Mouse (Mus musculus) kidney, postnatal 10 days (tissue): ENCODE data around the gene Psmc5.

ENCODE experiments used
- DNase-seq: peaks from one replicate; pipeline ENCODE4 v3.0.0; 2021; ENCODE audit warnings: mixed read lengths

Psmc5 gene

DNA sequence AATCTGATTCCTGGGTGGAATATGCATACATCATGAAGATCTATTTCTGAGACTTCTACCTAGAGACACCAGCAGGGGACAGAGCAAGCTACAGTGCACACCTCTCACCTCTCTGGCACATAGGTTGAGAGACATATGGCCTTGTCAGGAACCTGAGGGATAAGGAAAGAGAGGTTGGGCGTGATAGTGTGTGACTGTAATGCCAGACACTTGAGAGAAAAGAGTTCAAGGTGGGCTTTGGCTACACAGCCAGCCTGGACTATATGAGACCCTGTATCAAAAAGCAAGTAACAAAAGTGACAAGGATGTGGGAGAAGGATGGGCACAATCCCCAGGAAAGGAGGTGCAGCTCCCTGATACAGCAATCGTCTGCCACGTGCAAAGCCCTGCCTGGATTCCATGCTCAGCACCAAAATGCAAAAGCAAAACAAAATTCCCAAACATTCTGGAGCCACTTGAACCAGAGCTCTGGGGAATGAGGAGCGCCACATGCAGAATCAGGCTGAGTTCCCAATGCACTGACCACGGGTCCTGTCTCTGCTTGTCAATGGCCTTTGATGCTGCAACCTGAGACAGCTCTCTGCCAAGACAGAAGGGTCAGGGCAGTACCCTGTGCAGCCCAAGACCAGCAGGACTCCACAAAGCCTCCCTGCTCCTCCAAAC lies 15.3 kb downstream of the Psmc5 start:
- no peak for DNase-seq

DNA sequence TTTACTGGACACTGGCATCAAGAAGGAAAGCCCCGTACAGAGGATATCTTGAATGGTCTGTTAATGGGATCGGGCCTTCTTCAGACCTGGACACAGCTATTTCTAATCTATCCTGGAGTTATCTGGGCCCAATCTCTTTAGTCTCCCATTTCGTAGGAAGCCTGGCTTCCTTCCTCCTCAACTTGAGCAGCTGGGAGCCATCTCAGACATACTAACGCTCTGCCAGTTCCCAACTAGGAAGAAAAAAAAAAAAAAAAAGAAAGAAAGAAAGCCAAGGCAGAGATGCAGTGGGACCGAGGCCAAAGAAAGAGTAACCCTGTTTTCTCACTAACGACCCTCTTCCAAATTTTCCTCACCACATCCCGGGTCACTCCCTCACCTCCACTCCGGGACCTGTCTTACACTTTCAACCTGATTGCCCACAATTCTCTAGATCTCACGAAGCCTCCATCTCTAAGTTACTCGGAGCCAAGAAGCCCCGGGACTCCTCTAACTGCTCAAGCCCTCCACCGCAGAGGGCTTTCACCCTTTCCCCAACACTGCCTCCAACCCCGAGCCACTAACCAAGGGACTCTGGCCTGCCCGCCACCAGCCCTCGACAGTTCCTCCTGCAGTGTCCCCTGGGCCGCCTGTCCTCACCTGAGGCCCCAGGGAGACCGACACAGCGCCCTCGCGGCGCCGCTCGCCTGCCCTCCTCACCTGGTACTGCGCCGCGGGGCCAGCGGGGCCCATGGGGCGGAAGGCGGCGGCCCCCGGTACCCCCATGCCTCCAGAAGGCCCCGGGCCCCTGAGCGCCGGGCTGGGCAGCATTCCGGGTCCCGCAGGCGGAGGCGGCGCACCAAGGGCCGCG lies 16.1 kb downstream of the Psmc5 start:
- DNase-seq: peak; percentile 72

DNA sequence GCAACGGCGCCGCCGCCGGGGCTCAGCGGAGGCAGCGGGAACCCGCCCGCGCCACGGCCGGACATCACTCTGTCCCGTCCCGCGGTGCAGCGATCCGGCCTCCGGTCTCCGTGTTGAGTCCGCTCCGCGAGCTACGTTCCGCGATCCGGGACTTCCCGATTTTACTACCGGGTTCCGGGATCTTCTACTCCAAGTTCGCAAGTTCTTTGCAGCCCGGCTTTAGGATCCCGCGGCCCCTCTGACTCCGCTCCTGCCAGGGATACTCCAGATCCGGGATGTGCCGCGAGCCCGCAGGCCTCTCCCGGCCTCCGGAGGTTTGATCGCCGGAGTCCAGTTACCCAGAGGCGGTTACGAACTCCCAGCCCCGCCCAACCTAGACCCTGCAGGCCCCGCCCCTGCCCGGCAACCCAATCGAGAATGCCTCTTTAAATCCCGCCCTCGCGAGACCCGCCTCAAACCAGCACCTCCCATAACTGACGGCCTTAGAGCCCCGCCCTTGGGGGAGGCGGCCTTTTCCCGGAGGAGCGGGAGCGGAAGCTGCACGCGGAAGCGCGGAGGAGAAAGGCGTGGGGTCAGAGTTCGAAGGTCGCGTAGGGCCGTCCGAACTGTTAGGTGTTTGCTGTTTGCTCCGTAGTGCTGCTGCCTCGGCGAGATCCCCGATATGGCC lies 16.8 kb downstream of the Psmc5 start, which contains the start of gene Smarcd2:
Gene Smarcd2 (minus strand): TSS at position 329 of the 667 bp plus-strand sequence.
- DNase-seq: peak; percentile 100

DNA sequence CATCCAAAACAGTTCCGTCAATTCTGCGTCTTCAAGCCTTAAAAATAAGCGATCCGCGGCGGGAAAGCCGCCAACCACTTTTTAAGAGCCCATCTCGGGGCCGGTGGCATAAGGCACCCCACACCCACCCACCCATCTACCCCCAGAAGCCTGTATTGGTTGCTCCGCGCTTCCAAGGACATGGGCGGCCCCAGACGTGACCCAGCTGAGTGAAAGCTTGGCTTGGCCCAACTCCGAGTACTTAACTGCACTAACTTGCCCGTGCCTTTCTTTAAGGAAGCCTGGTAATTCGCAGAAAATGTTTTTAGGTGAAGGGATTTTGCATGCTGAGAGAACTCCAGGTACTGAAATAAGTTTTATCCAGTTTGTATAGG lies 17.3 kb downstream of the Psmc5 start:
- no peak for DNase-seq

DNA sequence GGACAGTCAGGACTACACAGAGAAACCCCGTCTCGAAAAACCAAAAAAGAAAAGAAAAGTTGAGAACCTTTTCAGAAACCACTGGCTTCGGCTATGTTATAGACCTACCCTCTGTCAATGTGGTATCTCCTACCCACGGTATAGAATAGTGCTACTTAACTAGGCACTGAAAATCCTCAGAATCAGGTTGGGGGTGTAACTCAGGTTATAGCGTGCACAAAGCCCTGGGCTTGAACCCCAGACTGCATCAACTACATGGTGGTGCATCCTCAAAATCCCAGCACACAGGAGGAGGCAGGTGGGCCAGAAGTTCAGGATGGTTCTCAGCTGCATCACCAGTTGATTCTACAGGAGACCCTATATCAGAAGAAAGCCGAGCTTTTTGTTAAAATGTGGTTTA lies 17.9 kb downstream of the Psmc5 start:
- no peak for DNase-seq

DNA sequence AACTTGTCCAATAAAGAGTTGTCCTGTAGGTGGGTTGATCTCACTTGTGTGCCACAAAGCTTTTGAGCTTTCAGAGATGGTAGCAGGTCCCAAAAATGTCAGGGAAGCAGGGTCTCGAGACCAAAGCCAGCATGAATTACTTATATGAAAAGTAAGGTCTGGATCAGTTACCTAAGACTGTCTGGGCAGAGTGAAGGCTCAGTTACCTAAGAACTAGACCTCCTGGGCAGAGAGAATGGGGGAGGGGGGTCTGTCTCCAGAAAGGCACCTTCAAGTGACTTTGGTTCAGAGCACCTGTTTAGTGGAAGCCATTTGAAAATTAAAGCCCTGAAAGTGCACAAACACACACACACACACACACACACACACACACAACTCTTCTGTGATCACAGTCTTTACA lies 18.4 kb downstream of the Psmc5 start:
- no peak for DNase-seq

DNA sequence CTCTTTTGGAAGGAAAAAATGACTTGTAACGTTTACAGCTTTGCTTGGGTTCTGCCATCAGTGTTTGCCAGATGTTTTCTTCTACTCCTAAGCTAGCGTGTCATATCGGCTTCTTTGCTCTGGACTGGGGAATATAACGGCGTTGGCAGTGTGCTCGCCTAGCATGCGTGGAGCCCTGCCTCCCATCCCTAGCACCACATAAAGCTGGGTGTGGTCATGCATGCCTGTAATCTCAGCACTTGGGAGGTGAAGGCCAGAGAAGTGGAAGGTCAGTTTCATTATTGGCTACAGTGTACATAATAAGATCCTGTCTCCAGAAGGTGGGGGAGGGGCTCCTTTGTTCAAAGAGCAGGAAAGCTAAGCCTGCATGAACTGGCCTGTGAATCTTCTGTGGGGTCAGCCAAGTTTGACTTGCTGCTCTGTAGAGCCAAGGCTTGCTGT lies 19.0 kb downstream of the Psmc5 start:
- DNase-seq: peak; percentile 74

DNA sequence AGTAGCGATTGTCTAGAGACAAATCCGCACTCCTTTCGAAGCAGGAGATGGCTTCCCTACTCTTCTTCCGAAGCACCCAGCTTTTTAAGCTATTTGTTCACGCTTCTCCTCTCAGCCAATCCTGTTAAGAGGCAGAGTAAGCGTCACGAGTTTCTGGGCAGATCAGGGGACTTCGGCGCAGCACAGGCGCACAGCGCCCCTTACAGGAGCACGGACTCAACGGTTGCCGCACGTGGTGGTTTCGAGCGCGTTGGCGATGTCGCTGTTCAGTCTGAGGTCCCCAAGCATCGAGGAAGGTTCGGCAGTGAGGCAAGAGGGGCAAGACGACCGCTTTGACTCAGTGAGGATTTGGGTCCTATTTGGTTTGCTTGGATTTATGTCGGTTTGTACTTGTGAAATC lies 20.5 kb downstream of the Psmc5 start, which contains the start of gene Tcam1:
Gene Tcam1 (plus strand): TSS at position 219 of the 400 bp plus-strand sequence.
- peak; percentile 96 for DNase-seq

DNA sequence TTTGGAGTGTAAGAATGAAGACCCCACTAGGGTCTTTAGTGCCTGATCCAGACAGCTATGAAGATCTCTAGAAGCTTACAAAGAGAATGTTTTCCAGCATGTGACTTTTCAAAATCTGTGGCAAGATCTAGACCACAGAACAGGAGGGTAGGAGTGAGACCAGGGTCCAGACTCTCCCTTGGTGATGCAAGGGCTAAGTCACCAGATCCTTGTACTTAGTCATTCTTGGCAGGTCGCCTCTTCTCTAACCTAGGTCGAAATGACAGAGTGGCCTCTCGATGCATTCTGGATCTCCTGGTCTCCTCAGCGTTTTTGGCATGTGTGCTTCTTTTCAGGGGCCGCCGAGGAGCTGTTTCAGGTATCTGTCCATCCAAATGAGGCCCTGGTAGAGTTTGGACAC lies 26.5 kb downstream of the Psmc5 start:
- no peak for DNase-seq

DNA sequence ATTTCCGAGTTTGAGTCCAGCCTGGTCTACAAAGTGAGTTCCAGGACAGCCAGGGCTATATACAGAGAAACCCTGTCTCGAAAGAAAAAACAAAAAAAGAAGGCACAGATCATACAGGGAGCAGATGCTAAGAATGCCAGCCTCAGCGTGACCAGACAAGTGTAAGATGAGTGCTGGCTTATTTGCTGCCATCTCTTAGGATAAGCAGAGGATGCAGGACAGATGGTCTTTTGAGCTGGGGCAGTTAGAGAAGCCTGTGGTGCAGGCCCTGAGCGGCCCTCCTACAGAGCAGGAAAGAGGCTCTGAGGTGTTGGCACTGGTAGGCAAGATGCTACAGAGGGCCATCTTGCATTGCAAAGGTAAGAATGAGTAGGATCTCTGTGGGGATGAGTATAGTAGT lies 27.4 kb downstream of the Psmc5 start:
- DNase-seq: no peak

DNA sequence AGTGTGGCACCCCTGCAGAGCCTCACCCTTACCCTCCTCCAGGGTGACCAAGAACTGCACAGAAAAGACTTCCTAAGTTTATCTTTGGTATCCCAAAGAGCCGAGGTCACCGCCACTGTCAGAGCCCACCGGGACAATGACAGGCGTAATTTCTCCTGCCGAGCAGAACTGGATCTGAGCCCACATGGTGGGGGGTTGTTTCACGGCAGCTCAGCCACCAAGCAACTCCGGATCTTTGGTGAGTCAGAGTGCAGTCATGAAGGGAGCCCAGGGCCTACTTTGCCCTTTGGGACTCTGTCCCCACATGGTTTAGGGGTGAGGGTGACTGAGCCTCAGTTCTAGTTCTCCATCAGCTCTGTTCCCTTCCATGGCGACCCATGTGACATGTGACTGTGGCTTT lies 28.2 kb downstream of the Psmc5 start:
- no peak for DNase-seq

DNA sequence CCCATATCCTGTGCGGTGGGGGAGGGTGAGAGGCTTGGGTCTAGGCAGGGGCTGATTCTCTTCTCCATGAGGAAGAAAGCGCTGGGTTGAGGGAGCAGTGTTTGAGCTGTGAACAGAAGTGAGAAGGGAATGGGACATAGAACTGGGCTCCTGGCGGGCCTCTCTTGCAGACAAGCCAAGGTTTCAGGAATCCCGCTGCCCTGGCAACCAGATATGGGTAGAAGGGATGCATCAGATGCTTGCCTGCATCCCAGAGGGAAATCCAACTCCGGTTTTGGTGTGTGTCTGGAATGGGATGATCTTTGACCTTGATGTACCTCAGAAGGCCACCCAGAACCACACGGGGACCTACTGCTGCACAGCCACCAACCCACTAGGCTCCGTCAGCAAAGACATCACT lies 30.3 kb downstream of the Psmc5 start:
- DNase-seq: no peak

DNA sequence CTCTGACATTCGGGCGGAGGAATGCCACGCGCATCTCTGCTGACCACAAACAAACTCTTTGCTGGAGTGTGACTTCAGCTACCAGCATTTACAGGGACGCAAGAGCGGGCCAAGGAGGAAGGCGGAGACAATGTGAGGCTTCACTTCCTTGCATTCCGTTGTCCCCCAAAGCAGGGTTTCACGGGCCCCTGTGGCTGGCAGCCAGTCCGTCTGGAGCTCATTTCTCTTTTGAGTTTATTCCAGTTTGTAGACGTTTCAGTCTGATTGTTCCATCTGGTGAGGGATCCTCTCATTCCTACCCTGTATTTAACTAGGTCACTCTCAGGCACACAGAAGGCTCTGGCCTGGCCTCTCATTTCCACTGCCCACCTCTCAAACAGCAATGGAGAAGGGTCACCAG lies 31.0 kb downstream of the Psmc5 start:
- DNase-seq: no peak

DNA sequence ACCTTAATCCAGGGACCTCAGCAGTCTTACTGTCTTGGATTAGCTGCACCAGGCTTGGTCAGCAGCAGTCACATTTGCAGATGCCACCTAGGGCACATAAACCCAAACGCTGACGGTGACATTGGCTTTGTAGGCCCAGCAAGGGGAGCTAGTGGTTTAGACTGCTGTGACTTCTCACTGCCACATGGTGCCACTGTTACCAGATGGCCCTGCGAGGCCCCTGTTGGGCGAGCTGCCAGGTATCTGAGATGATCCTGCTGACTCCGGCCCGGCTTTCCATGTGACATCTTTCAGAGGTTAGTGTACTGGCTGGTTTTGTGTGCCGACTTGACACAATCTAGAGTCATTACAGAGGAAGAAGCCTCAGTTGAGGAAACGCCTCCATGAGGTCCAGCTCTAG lies 33.4 kb downstream of the Psmc5 start:
- peak; percentile 86 for DNase-seq

DNA sequence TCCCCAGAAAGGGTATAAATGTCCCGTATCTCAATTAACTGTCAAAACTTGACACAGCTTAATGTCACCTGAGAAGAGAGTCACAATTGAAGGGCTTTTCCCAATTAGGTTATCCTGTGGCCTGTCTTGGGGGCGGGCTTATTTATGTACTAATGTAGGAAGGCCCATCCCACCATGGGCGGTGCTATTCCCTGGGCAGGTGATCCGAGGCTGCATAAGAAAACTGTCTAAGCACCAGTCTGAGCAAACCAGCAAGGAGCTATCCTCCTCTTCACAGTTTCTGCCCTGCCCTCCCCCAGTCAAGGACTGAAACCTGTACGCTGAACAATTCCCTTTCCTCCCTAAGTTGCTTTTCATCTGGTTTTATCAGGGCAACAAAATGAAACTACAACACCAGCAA lies 34.4 kb downstream of the Psmc5 start:
- no peak for DNase-seq

DNA sequence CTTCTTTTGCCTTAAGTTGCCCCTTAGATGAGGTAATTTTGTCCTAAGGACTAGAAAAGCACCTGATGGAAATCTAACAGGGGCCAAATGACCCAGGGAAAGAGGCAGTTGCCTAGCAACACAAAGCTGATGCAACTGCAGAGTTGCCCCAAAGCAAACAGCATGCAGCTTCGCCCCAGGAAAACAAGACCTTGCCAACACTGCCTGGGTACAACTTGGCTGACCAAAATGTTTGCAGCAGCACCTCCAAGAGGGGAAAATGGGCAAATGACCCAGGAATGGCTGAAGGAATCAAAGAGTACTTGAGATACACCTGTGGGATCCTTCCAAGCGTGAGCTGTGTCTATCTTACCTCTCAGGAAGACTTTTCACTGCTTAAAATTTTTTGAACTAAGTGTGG lies 35.9 kb downstream of the Psmc5 start:
- DNase-seq: no peak

DNA sequence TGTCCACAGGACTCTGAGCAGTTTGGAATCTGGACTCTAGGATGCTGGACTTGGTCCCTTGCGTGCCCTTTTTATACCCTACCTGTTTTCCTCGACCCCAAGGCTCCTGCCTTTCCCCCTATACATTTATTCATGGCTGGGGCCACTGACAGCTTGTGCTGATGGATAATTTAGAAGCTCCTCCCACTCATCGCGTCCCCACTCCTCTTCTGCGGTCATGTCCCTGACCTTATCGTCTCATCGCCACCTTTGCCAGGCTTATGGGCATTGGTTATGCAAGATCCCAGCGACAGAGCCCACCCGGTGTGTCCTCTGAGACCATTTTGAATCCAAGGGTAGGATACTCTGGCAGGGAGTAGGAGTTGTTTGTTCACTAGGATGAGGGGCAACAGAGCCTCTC lies 45.8 kb downstream of the Psmc5 start, which contains the start of gene Gh:
Gene Gh (minus strand): TSS at position 101 of the 400 bp plus-strand sequence.
- no peak for DNase-seq

DNA sequence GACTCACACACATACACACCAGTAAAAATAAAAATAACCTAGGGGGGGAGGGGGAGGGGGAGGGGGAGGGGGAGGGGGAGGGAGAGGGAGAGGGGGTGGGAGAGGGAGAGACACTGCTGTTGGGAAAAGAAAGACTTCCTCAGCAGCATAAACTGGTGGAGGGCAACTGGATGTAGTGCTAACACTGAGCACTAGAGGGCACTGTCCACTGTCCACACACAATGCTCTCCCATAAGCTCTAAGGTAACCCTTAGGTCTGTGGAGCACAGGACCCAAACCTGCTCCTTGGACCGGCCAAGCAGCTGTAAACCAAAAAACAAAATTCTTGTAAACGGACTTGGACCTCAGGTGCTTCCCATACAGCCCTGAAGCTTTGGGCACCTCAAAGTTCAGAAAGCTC lies 46.7 kb downstream of the Psmc5 start:
- DNase-seq: peak; percentile 80

DNA sequence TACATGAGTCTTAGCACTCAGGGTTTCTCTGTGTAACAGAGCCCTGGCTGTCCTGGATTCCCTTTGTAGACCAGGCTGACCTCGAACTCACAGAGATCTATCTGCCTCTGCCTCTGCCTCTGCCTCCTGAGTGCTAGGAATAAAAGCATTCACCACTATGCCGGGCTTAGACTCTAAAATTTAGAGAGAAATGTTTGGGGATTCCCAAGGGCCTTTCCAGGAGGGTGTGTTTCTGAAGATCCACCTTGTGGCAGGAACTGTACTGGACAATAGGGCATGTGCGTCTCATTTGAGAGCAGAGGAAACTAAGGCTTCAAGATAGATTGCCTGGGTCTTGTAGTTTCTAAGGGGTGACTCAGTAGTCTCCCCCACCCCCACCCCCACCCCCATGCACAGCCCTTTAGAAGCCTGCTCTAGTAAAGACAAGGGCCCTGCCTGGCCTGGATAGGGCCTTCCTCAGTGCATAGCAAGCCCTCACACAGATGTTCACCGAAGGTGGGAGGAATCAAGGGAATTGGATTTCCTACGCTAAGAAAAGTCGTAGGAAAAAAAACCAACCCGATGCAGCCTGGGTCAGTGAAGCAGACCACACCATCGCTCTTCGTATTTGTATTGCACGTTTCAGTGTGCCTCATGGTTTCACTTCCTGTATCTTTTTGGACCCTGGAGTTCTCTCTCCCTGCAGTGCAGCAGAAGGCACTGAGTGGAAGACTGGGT lies 49.6 kb downstream of the Psmc5 start:
- DNase-seq: no peak

DNA sequence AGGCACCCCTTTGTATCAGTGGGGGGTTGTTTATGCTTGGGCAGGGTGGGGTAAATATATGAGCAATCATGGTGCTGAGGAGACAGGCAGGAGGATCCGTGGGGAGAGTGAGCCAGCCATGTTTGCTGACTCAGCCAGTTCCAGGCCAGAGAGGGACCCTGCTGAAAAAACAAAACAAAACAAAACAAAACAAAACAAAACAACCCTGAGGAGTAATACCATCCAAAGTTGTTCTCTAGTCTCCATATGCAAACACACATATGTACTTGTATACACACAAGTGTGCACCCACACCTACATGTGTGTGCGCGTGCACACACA lies 50.1 kb downstream of the Psmc5 start:
- no peak for DNase-seq

DNA sequence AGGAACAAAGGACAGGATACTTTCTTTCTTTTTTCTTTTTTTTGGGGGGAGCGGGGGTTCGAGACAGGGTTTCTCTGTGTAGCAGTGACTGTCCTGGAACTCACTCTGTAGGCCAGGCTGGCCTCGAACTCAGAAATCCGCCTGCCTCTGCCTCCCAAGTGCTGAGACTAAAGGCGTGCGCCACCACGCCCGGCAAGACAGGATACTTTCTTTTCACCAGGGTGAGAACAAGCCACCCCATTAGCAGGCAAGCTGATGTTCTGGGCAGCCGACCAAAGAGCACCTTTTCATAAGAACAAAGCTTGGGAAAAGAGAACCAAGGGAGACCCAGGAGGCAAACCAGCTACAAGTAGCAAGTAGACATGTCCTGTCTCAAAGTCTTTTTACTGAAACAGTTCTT lies 50.8 kb downstream of the Psmc5 start:
- no peak for DNase-seq

DNA sequence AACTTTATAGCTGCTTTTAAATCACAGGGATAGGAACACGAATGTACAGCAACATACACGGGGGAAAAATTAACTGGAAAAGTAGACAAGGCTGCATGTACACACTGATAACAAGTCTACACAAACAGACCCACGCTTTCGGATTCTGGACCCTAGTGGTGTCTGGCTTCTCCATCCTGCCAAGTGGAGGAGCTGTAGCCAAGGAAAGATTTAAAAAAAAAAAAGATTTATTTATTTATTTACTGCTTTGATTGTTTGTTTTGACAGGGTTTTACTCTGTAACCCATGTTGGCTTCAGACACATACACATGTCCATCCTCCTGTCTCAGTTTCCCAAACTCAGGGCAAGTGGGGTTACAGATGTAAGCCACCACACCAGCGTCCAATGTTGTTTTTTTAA lies 51.5 kb downstream of the Psmc5 start:
- DNase-seq: no peak

DNA sequence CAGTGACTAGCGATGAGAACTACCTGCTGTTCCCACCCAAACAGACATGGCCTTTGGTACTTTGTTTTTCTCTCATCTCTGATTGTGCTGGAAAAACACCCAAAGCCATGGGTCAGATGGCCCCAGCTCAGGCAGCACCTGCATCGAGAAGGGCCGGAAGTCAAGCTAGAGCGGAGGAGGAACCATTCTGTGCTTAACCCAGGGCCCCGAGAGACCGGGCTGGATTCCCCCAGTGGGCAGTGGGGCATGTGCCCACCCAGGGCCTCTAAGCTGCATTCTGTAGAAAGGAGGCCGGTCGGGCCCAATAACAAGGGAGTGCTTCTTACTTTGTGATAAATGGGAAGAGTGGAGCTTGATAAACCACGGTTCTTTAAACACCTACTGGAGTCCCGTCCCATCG lies 52.2 kb downstream of the Psmc5 start:
- no peak for DNase-seq
